Mouse (Mus musculus) frontal cortex, adult 2 months (tissue): ENCODE data around the gene Bag2. TPM values are rescaled to one million over a fixed set of nuclear protein-coding genes. Genes with fewer than 3 reads are reported as not detected.
A peak's percentile ranks its signal among the peaks of the same experiment; 100 is the strongest.

Experiments used
- DNase-seq, 2 experiments: peaks; one replicate each; pipeline ENCODE4 v3.0.0; 2022; ENCODE audit warnings: low spot score in 1 of 2; ENCODE audit errors: extremely low spot score in 1 of 2
- polyA plus RNA-seq: library from polyadenylated mRNA; depleted of rRNA; stranded (reverse); fragments of >200 nt; gene quantifications from 2 replicates; pipeline ENCODE4 v1.2.3, GENCODE M21; 2012; rRNA removed

The Bag2 gene
- 14.6 and 14.8 TPM in 2 replicates for polyA plus RNA-seq

GRCm38 (mm10) chr1:33757491-33758041, at the start of gene Bag2:
Gene Bag2 (minus strand): TSS chr1:33757795.
- peak in 1 of 2 experiments; percentile 47 for DNase-seq

GRCm38 (mm10) chr1:33803323-33803722, 45.7 kb upstream of the Bag2 start:
- DNase-seq = peak in 1 of 2 experiments; percentile 55

DNA sequence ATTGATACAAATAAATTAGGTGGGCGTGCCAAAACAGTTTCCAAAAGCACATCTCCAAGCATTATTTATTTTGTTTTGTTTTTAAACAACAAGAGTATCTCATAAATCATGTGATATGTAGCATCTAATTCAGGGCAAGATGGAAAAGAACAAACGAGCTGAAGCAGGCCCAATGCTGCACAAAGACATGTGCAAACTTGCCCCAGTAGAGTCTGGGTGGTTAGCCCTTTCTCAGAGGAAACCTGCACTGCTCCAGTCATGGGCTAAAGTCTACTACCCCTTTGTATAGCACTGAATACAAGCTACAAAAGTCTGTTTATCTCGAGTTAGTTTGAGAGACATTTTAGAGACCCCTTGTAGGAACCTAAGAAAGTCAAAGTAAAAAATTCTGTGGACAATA, 42.0 kb upstream of the Bag2 start:
- DNase-seq = no peak

DNA sequence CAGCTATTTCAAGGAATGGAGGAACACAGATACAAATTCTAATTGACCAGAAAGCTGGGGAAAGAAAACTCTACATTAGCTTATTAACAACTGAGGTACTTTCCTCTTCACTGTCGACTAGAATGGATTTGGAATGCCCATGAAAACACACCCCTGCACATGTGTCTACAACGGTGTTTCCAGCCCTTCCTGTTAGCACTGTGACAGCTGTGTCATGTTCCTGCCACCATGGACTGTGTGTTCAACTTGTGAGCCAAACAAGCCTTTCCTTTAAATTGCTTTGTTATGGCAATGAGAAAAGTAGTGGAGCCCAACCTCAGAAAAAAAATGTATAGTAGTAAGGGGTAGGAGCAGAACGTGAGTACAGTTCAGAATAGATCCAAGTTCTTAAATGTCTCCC, 30.9 kb upstream of the Bag2 start:
- DNase-seq = no peak

GRCm38 (mm10) chr1:33788072-33788471, 30.5 kb upstream of the Bag2 start:
- no peak for DNase-seq

GRCm38 (mm10) chr1:33784561-33784960, 27.0 kb upstream of the Bag2 start:
- no peak for DNase-seq

DNA sequence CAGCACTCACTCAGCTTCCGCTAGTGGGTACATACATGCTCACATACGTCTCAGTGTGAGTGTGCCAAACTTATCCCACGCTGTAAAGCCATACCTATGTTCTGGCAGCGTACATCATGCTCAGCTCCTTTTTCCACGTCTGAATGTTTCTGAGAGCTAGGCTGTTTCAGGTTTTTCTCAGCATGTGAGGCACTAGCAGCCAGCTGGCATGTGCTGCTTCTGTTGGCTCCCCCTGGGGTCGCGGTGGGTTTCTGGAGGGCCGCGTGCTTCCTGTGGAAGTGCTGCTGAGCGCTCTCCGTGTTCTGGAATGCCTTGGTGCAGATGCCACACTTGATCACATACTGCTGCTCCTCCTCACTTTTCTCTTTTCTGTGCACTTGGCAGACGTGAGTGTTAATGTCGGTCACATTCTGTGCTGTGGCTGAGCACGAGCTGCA, 18.6 kb upstream of the Bag2 start:
- DNase-seq = peak in 1 of 2 experiments; percentile 39

DNA sequence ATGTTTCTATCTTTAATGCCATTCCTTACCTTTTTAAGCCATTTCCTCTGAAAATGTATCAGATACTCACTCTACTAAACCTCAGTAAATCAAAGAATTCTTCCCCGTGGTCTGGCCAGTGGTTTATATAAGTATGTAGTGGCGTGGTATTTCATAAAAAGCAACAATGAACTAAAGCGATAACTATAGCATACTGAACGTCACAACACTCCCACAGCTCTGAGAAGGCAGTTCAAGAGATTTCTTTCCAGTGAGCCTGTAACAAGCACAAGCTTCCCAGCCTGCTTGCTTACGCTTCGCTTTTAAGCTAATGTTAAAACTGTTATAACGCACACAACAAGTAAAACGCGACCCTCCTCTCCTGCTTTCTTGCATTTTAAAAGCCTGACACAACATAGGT, 14.5 kb upstream of the Bag2 start:
- DNase-seq = peak in 1 of 2 experiments; percentile 55

DNA sequence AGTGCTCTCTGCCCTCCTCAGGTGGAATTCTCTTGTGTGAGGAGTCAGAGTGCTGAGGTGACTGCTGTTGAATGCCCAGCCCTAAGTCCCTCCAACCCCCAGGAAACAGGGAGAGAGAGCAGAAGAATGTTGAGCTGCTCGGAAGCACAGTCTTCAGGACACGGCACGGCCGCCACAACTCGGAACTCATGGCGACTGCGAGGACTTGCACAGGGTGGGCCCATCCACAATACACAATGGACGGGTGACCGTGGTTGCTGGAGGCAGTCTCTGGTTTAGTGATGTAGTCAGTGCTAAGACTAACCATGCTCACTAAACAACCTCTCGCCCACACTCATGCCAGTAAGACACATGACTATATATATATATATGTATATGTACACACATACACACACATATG, 14.0 kb upstream of the Bag2 start:
- DNase-seq = no peak

GRCm38 (mm10) chr1:33768827-33769226, 11.2 kb upstream of the Bag2 start:
- no peak for DNase-seq

- DNase-seq = no peak
Observed at GRCm38 (mm10) chr1:33768091-33768787, 10.6 kb upstream of the Bag2 start.

DNA sequence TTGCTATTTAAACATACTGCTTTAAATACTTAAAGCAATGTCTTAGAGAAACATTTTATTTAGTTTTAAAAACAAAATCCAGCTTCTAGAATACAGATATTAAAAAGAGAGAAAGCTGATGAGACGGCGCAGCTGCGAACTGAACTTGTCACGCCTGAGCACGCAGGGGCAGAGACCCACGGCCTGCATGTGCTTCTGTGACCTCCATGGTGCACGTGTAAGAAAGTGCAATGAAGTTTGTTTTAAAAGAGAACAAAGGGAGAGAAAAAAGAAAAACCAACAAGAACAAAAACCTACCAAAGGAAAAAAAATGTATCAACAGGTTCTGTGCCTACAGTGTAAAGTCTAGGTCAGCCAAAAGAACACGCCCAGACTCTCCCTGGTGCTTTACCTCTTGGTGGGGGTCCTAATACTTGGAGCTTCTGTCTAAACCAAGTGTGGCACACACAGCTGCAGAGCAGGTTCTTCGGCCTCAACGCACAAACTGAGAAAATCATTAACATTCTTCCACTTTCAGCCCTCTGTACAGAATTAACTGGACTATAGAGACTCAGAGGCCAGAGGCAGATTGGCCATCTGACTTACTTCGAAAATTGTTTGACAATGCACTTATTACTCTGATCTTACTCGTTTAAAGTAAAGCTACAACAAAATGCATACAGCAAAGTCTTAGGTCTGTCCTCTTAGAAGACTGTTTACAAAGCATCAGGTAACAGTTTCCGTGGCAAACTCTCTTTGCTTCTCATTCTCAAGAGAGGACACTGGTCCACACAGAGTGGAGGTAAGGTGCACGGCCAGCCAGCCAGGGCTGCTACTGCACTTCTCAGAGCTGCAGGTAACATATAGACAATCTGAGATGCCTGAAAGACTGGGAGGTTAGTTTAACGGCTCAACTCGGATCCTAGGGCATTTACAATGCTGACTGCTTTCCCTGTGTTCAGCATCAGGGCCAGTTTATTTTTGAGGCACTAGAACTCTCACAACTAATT, 9.2 kb upstream of the Bag2 start:
- DNase-seq = no peak

GRCm38 (mm10) chr1:33765468-33766080, 8.0 kb upstream of the Bag2 start:
- no peak for DNase-seq

GRCm38 (mm10) chr1:33763826-33764225, 6.2 kb upstream of the Bag2 start:
- no peak for DNase-seq

DNA sequence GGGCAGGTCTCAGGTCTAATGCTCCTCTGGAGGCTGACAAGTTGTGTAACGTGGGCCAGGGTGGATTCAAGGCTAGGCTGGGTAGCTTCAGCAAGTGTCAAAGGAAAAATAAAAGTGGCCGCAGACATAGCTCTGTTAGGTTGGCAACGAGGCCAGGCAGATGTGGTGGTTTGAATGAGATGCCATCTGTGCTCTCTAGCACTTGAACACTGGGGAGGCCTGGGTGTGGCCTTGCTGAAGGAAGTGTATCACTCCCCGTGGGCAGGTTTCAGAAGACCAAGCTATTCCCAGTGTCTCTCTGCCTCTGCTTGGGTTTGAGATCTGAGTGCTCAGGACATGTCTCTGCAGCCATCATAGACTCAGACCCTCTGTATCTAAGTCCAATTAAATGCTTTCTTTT, 893 bp upstream of the Bag2 start:
- no peak for DNase-seq

DNA sequence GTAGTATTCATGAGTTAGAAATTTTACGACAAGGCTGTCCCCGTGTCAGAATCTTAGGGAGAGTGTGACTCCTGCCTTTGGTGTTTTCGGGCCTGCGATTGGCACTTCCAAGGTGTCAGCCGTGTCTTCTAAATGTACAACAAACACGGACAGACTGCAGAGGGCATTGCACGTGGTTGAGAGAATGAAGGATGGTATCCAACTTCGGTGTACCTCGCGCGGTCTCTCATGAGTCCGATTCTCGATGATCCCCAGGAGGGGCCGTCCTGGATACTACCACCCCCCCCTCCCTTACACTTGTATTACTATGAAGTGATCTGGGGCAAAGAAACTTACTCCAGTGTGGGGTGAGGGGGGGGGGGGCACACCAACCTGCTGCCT, 572 bp downstream of the Bag2 start:
- no peak for DNase-seq

DNA sequence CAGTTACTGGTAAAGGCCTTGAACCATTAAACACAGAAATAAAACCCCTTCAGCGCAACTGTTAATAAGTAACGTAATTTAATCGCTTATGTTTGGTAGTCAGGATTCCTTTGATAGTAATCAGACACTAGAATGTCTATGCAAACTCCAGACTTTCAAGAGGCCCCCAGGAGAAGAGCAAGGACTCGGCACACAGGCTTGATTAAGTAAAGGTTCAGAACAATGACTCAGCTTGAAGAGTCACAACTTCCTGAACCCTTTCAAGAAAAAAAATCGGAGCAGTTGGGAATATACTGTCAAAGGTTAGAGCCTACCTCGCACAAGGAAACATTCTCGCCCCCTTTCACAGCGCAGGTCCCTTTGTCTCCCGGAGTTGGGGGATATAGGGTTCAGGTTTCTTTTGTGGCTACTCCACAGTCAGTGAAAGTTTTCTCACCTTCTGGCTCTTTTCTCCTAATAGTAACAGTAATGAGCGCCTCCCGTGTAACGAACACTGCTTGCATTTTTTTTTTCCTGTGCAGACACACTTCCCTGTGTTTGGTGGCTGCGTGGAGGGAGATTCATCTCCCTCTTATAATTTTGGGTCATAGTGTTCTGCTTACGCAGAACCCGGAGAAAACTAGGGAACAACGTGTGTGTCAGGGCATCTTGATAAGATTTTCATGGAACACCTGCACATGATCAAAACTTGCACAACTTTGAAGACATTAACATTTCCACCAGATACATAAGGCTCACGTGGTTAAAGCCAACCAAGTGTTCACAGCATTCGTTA, 1.1 kb downstream of the Bag2 start:
- DNase-seq = no peak

DNA sequence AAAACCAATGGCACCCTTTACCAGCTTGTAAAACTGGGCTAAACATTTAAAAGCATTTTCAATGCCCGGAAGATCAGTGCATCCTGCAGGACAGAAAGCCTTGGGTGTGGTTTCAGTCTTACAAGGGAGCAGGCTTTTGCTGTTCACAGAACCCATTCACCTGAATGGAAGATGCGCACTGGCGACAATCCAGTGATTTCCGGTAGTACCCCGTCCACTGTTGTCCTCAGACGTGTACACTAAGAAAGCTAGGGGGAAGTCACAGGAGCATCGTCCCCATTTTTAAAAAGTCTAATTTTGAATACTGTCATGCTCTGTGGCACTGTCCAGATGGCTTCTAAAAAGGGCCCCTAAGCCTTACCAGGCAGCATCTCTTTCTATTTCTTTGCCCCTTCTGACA, 1.8 kb downstream of the Bag2 start:
- no peak for DNase-seq

DNA sequence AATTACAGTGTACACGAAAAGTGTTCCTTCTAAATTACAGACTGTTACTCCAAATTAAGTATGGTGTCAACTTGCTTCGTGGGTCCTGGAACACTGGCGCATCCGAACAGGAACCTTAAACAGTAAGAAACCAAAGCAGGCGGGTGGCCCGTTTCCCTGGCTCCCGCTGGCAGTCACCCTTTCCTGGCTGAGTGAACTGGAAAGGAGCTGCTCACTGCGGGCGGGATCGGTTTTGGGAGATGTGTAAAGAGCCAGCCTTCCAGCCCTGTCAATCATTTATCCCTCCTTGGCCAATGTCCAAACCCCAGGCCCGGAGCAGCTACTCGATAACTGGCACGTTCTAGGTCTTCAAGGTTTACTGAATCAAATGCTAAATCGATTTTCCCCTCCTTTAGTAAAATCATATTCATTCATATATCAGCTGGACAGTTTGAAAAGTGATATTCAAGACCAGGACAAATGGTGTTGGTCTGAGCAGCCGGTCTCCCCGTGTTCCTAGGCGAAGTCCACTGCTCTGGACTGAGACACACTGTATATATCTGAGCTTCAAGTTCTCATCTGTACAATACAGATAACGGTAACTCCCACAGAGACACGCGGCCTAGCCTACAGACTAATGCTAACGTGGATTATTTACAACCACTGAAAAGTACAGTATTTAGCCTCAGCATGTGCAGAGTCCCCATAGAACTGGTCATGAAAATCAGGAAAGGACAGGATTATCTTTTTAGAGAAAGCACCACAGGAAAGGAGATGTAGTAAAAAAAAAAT, 2.4 kb downstream of the Bag2 start:
- DNase-seq = no peak
